Mouse (Mus musculus) heart, postnatal 25 days (tissue): Measurements from ENCODE around the gene Gsg1l. TPM values are rescaled to one million over a fixed set of nuclear protein-coding genes. Genes with fewer than 3 reads are reported as not detected.

Source experiments
- total RNA-seq, 2 experiments: library from RNA; stranded (reverse); gene quantifications; 2 replicates each; pipeline ENCODE4 v1.2.3; 2021

Gene Gsg1l
- total RNA-seq, 2 experiments from 2014 or later = 10.3 to 12.6 TPM

Other genes with a start within 250 kb of the Gsg1l start
- 10 to 100 TPM; 19.2 to 23.7 TPM for gene Xpo6, start 118.1 kb upstream of the Gsg1l start, total RNA-seq
- 10 to 100 TPM; 76.5 to 86.4 TPM for gene Sbk1, start 190.2 kb upstream of the Gsg1l start, total RNA-seq